Mouse (Mus musculus) layer of hippocampus, postnatal 25 days (tissue): Measurements from ENCODE around the gene Pigb. TPM values are rescaled to one million over a fixed set of nuclear protein-coding genes. Genes with fewer than 3 reads are reported as not detected.
A peak's percentile ranks its signal among the peaks of the same experiment; 100 is the strongest.
"Not testable (repeated sequence)": the region's sequence is repeated elsewhere in the genome, so short reads cannot be mapped to it uniquely, and the experiment has no call there.

Source experiments
- DNase-seq, 2 experiments: peaks; one replicate each; pipeline ENCODE4 v3.0.0; 2022; ENCODE audit warnings: mixed read lengths in 2 of 2, low spot score in 1 of 2; ENCODE audit errors: extremely low spot score in 1 of 2
- total RNA-seq, 2 experiments: library from RNA; stranded (reverse); gene quantifications; 2 replicates each; pipeline ENCODE4 v1.2.3; 2021

The Pigb gene
- total RNA-seq, result 10 to 100 TPM; 13.7 to 18.1 TPM

- no peak for DNase-seq
These were observed at the start of gene Pigb for GRCm38 (mm10) chr9:73040080-73040479. Pigb (minus strand) TSS chr9:73040378.

- DNase-seq, result no peak
These were observed 49.2 kb upstream of the Pigb start for GRCm38 (mm10) chr9:73089222-73089920.

- no peak for DNase-seq
These were observed 47.4 kb upstream of the Pigb start for GRCm38 (mm10) chr9:73087581-73087980.

- no peak for DNase-seq
These were observed 46.9 kb upstream of the Pigb start for GRCm38 (mm10) chr9:73087121-73087520.

GRCm38 (mm10) chr9:73085845-73086244 is 45.7 kb upstream of the Pigb start:
- no peak for DNase-seq

- DNase-seq, result no peak
These were observed 43.8 kb upstream of the Pigb start for GRCm38 (mm10) chr9:73083956-73084355.

GRCm38 (mm10) chr9:73082291-73083000 is 42.3 kb upstream of the Pigb start:
- no peak for DNase-seq

GRCm38 (mm10) chr9:73079801-73080325 is 39.7 kb upstream of the Pigb start:
- DNase-seq, result no peak

- not testable (repeated sequence) for DNase-seq
These were observed 39.2 kb upstream of the Pigb start for GRCm38 (mm10) chr9:73079349-73079748.

- DNase-seq, result no peak
These were observed 33.0 kb upstream of the Pigb start for GRCm38 (mm10) chr9:73073169-73073568.

- no peak for DNase-seq
These were observed 32.2 kb upstream of the Pigb start for GRCm38 (mm10) chr9:73072426-73072825.

- no peak for DNase-seq
These were observed 30.9 kb upstream of the Pigb start for GRCm38 (mm10) chr9:73070971-73071659.

GRCm38 (mm10) chr9:73068688-73069087 is 28.5 kb upstream of the Pigb start:
- DNase-seq, result no peak

- DNase-seq, result no peak
These were observed 28.1 kb upstream of the Pigb start for GRCm38 (mm10) chr9:73068230-73068679.

- DNase-seq, result no peak
These were observed 26.9 kb upstream of the Pigb start for GRCm38 (mm10) chr9:73067086-73067485.

- no peak for DNase-seq
These were observed 23.6 kb upstream of the Pigb start for GRCm38 (mm10) chr9:73063621-73064290.

GRCm38 (mm10) chr9:73059224-73059623 is 19.0 kb upstream of the Pigb start:
- no peak for DNase-seq

GRCm38 (mm10) chr9:73055441-73055911 is 15.3 kb upstream of the Pigb start:
- no peak for DNase-seq

GRCm38 (mm10) chr9:73050606-73051005 is 10.4 kb upstream of the Pigb start:
- DNase-seq, result peak in 1 of 2 experiments; percentile 33

- no peak for DNase-seq
These were observed 9.7 kb upstream of the Pigb start for GRCm38 (mm10) chr9:73049833-73050232.
